Mouse (Mus musculus): ENCODE measurements around the gene Tbcd. TPM values are rescaled to one million over a fixed set of nuclear protein-coding genes. Genes with fewer than 3 reads are reported as not detected.

The Tbcd gene
- polyA plus RNA-seq, 1 experiment from 2014 or later, result 22.8 TPM

DNA sequence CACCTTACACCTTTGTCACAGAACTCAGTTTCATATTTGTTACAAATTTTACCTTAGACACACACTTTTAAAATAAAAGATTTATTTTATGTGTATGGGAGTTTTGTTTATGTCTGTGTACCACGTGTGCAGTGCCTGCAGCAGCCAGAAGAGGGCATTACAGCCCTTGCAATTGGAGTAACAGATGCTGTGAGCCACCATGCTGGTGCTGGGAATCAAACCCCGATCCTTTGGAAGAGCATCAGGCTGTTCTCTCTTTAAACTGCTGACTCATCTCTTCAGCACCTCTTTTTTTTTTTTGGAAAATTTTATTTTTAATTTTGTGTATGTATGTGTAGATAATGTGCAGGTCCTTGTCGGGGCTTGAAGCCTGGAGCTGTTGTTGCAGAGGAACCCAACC lies 6.1 kb downstream of the Tbcd start:
- Histone ChIP-seq H3K27me3 (ENCODE audit: control insufficient read depth, insufficient read depth, low read length) (no peaks in the 10 kb centered on the region), H3K9ac (ENCODE audit: low read length) (no peak overlapping the region), H3K4me3 (ENCODE audit: low read length) (no peak overlapping the region), H3K4me1 (ENCODE audit: control insufficient read depth, insufficient read depth, low read length) (no peaks in the 10 kb centered on the region; the same call in 1 of the 2 replicates), H3K36me3 (ENCODE audit: control insufficient read depth, insufficient read depth) (peaks cover 18% of the 10 kb centered on the region), H3K4me2 (ENCODE audit: low read depth, low read length) (no peak overlapping the region), H3K27ac (ENCODE audit: low read length) (no peak overlapping the region), H3K9me3 (replicated peaks; ENCODE audit: control insufficient read depth, low read length) (no peaks in the 10 kb centered on the region; the same call in 1 of the 2 replicates)
- WGBS, result 93% methylated on average over 3 of the region's 3 CpGs
- ATAC-seq (replicated peaks; ENCODE audit: extremely low read depth, insufficient read depth, low FRiP score), result no peak

GRCm38 (mm10) chr11:121467408-121467807 lies 15.7 kb downstream of the Tbcd start:
- Histone ChIP-seq H3K4me2 (ENCODE audit: low read depth, low read length) (no peak overlapping the region), H3K27me3 (ENCODE audit: control insufficient read depth, insufficient read depth, low read length) (no peaks in the 10 kb centered on the region), H3K4me1 (ENCODE audit: control insufficient read depth, insufficient read depth, low read length) (no peaks in the 10 kb centered on the region), H3K9me3 (replicated peaks; ENCODE audit: control insufficient read depth, low read length) (no peaks in the 10 kb centered on the region), H3K9ac (ENCODE audit: low read length) (no peak overlapping the region), H3K4me3 (ENCODE audit: low read length) (no peak overlapping the region), H3K27ac (ENCODE audit: low read length) (no peak overlapping the region), H3K36me3 (ENCODE audit: control insufficient read depth, insufficient read depth) (peaks cover 11% of the 10 kb centered on the region; the same call in 1 of the 2 replicates)
- no peak for ATAC-seq (replicated peaks; ENCODE audit: extremely low read depth, insufficient read depth, low FRiP score)
- WGBS, result 92% methylated on average over 6 of the region's 6 CpGs

DNA sequence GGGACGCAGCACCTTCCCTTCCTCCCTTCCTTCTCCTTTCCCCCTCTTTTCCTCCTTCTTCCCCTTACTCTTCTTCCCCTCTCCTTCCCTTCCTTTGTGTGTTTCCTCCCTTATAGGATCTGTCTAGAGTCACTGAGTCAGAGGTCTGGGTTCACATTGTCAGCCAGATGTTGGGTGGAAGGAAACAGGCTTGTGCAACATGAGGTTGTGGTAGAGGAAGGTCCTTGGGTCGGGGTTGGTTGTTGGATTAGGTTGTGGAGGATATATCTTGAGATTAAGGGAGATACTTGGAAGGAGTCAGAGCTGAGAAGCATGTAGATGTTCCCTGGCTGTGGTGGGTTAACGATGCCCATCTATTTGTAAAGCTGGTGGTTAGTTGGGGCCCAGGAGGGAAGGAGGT lies 23.1 kb downstream of the Tbcd start:
- H3K4me3 ChIP-seq (ENCODE audit: low read length), result no peak overlapping the region
- no peak overlapping the region for H3K9ac ChIP-seq (ENCODE audit: low read length)
- H3K27me3 ChIP-seq (ENCODE audit: control insufficient read depth, insufficient read depth, low read length), result no peaks in the 10 kb centered on the region
- 71% methylated on average over 3 of the region's 3 CpGs for WGBS
- H3K27ac ChIP-seq (ENCODE audit: low read length), result no peak overlapping the region
- no peak overlapping the region for H3K4me2 ChIP-seq (ENCODE audit: low read depth, low read length)
- H3K36me3 ChIP-seq (ENCODE audit: control insufficient read depth, insufficient read depth), result 0 out of 2 replicates have a peak, but pooled peaks cover 4% of the 10 kb centered on the region
- H3K9me3 ChIP-seq (replicated peaks; ENCODE audit: control insufficient read depth, low read length), result no peaks in the 10 kb centered on the region
- no peak for ATAC-seq (replicated peaks; ENCODE audit: extremely low read depth, insufficient read depth, low FRiP score)
- H3K4me1 ChIP-seq (ENCODE audit: control insufficient read depth, insufficient read depth, low read length), result no peaks in the 10 kb centered on the region

DNA sequence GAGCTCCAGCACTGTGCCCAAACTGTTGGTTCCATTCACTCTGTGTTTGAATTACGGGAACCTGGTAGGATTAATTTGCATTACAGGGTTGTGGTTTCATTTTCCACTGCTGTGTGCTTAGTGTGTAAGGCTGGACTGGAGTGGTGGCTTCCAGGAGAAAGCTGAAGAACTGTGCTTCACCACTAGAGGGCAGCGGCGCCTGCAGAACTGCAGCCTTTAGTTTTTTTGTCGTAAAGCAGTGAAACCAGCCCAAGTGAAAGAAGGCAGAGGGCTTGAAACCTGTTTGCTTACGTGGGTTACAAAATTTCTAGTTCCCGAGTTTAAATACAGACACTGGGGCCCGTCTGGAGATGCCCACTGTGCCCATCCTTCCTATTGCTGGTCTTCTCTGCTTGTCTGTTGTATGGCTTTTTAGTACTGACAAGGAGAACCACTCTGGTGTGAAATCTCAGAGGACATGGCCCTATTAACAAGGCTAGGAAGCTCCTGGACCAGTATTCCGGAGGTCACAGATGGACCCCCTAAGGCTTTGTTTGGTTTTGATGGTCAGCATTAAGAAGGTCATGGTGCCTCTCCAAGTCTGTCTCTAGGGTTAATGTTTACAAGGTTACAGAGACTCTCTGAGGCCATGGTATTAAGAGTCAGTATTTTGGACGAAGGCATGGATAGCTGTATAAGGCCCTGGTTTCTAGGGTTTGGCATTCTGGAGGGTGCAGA lies 24.1 kb downstream of the Tbcd start:
- Histone ChIP-seq H3K27me3 (ENCODE audit: control insufficient read depth, insufficient read depth, low read length) (no peaks in the 10 kb centered on the region), H3K4me1 (ENCODE audit: control insufficient read depth, insufficient read depth, low read length) (no peaks in the 10 kb centered on the region), H3K4me2 (ENCODE audit: low read depth, low read length) (no peak overlapping the region), H3K9me3 (replicated peaks; ENCODE audit: control insufficient read depth, low read length) (no peaks in the 10 kb centered on the region), H3K9ac (ENCODE audit: low read length) (no peak overlapping the region), H3K27ac (ENCODE audit: low read length) (no peak overlapping the region), H3K4me3 (ENCODE audit: low read length) (no peak overlapping the region), H3K36me3 (ENCODE audit: control insufficient read depth, insufficient read depth) (0 out of 2 replicates have a peak, but pooled peaks cover 4% of the 10 kb centered on the region)
- no peak for ATAC-seq (replicated peaks; ENCODE audit: extremely low read depth, insufficient read depth, low FRiP score)
- WGBS, result 32% methylated on average over 9 of the region's 9 CpGs

DNA sequence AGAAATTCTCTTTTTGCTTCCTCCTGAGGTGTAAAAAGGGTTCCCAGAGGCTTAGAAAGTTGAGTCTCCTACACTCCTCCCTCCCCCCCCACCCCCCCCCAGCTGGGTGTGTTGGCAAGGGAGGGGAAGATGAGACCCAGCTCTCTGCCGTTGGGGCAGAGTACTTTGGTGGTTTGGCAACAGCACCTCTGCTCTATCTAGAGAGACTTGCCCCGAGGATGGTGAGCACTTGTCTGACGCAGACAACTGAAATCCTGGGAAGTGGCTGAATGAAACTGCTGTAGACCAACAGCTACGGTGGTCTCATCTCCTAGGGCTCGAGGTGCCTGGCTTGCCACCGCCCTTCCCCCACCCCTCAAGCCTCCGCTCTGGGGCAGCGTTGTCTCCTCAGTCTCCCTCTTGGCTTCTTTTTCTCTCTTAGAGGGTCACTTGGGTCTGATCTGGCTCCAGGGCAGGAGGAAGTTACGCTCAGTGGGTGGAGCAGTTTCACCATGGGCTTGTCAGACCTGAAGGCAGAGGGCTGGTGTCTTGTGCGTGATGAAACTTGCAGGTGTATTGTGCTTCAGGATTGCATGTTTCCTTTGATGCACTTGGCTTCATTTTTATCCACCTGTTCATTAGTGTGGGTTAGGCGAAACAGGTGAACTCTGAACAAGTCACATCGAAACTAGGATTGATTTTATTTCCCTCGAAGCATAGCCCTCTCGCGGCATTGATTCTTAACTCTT lies 27.9 kb downstream of the Tbcd start:
- H3K27ac ChIP-seq (ENCODE audit: low read length), result no peak overlapping the region
- no peak for ATAC-seq (replicated peaks; ENCODE audit: extremely low read depth, insufficient read depth, low FRiP score)
- no peaks in the 10 kb centered on the region for H3K9me3 ChIP-seq (replicated peaks; ENCODE audit: control insufficient read depth, low read length)
- peaks cover 7% of the 10 kb centered on the region; the same call in 1 of the 2 replicates for H3K36me3 ChIP-seq (ENCODE audit: control insufficient read depth, insufficient read depth)
- WGBS, result 85% methylated on average over 15 of the region's 15 CpGs
- H3K4me1 ChIP-seq (ENCODE audit: control insufficient read depth, insufficient read depth, low read length), result no peaks in the 10 kb centered on the region
- no peak overlapping the region for H3K4me2 ChIP-seq (ENCODE audit: low read depth, low read length)
- H3K4me3 ChIP-seq (ENCODE audit: low read length), result no peak overlapping the region
- H3K9ac ChIP-seq (ENCODE audit: low read length), result no peak overlapping the region
- no peaks in the 10 kb centered on the region for H3K27me3 ChIP-seq (ENCODE audit: control insufficient read depth, insufficient read depth, low read length)

- no peak for ATAC-seq (replicated peaks; ENCODE audit: extremely low read depth, insufficient read depth, low FRiP score)
- H3K4me3 ChIP-seq (ENCODE audit: low read length), result no peak overlapping the region
- H3K4me2 ChIP-seq (ENCODE audit: low read depth, low read length), result no peak overlapping the region
- no peaks in the 10 kb centered on the region for H3K4me1 ChIP-seq (ENCODE audit: control insufficient read depth, insufficient read depth, low read length)
- H3K36me3 ChIP-seq (ENCODE audit: control insufficient read depth, insufficient read depth), result peaks cover 7% of the 10 kb centered on the region; the same call in 1 of the 2 replicates
- no peaks in the 10 kb centered on the region for H3K9me3 ChIP-seq (replicated peaks; ENCODE audit: control insufficient read depth, low read length)
- no peak overlapping the region for H3K9ac ChIP-seq (ENCODE audit: low read length)
- H3K27me3 ChIP-seq (ENCODE audit: control insufficient read depth, insufficient read depth, low read length), result no peaks in the 10 kb centered on the region
- H3K27ac ChIP-seq (ENCODE audit: low read length), result no peak overlapping the region
- WGBS, result 87% methylated on average over 2 of the region's 2 CpGs
Measured at GRCm38 (mm10) chr11:121481129-121481528, 29.4 kb downstream of the Tbcd start.

DNA sequence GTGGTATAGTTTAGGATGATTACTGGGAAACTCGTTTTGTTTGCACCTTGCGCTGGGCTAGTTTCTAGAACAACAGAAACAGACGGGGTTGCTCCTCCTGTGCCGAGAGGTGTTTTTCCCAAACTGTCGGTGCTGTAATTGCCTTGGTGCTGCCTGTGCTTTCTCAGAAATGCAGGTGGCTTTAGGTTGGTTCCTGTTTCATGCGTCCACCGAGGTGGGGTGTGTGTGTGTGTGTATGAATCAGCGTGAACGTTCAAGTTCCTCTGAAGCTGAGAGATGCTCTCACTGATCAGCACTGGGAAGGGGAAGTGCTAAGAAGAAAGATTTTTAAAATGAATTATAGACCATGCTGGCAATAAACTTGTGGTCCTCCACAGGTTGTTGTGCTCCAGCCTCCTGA lies 34.1 kb downstream of the Tbcd start:
- Histone ChIP-seq H3K4me1 (ENCODE audit: control insufficient read depth, insufficient read depth, low read length) (no peaks in the 10 kb centered on the region), H3K27ac (ENCODE audit: low read length) (no peak overlapping the region), H3K9ac (ENCODE audit: low read length) (no peak overlapping the region), H3K4me2 (ENCODE audit: low read depth, low read length) (no peak overlapping the region), H3K4me3 (ENCODE audit: low read length) (no peak overlapping the region), H3K36me3 (ENCODE audit: control insufficient read depth, insufficient read depth) (peaks cover 2% of the 10 kb centered on the region; the same call in 1 of the 2 replicates), H3K27me3 (ENCODE audit: control insufficient read depth, insufficient read depth, low read length) (no peaks in the 10 kb centered on the region), H3K9me3 (replicated peaks; ENCODE audit: control insufficient read depth, low read length) (no peaks in the 10 kb centered on the region)
- 84% methylated on average over 9 of the region's 9 CpGs for WGBS
- ATAC-seq (replicated peaks; ENCODE audit: extremely low read depth, insufficient read depth, low FRiP score), result no peak

DNA sequence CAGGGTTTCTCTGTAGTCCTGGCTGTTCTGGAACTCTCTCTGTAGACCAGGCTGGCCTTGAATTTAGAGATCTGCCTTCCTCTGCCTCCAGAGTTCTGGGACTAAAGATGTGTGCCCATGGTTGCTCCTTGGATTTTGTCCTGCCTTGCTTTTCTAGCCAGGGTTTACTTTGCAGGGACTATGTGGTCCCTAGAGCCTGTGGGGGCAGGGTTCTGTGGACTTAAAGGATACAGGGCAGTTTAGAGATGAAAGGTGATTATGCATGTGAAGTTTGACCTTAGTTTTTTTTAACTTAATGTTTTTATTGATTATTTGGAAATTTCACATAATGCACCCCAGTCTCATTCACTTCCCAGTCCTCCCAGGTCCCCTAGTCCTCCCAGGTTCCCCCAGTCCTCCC lies 38.9 kb downstream of the Tbcd start:
- 0 out of 2 replicates have a peak, but pooled peaks cover 2% of the 10 kb centered on the region for H3K4me1 ChIP-seq (ENCODE audit: control insufficient read depth, insufficient read depth, low read length)
- no peaks in the 10 kb centered on the region for H3K27me3 ChIP-seq (ENCODE audit: control insufficient read depth, insufficient read depth, low read length)
- no peak overlapping the region for H3K27ac ChIP-seq (ENCODE audit: low read length)
- no peak overlapping the region for H3K9ac ChIP-seq (ENCODE audit: low read length)
- H3K4me3 ChIP-seq (ENCODE audit: low read length), result no peak overlapping the region
- no peak for ATAC-seq (replicated peaks; ENCODE audit: extremely low read depth, insufficient read depth, low FRiP score)
- no peak overlapping the region for H3K4me2 ChIP-seq (ENCODE audit: low read depth, low read length)
- H3K36me3 ChIP-seq (ENCODE audit: control insufficient read depth, insufficient read depth), result peaks cover 2% of the 10 kb centered on the region; the same call in 1 of the 2 replicates
- H3K9me3 ChIP-seq (replicated peaks; ENCODE audit: control insufficient read depth, low read length), result no peaks in the 10 kb centered on the region

GRCm38 (mm10) chr11:121500595-121500994 lies 48.8 kb downstream of the Tbcd start:
- Histone ChIP-seq H3K36me3 (ENCODE audit: control insufficient read depth, insufficient read depth) (peaks cover 11% of the 10 kb centered on the region), H3K27ac (ENCODE audit: low read length) (no peak overlapping the region), H3K4me3 (ENCODE audit: low read length) (no peak overlapping the region), H3K4me1 (ENCODE audit: control insufficient read depth, insufficient read depth, low read length) (peaks cover 5% of the 10 kb centered on the region), H3K4me2 (ENCODE audit: low read depth, low read length) (no peak overlapping the region), H3K9ac (ENCODE audit: low read length) (no peak overlapping the region), H3K9me3 (replicated peaks; ENCODE audit: control insufficient read depth, low read length) (no peaks in the 10 kb centered on the region), H3K27me3 (ENCODE audit: control insufficient read depth, insufficient read depth, low read length) (no peaks in the 10 kb centered on the region)
- no peak for ATAC-seq (replicated peaks; ENCODE audit: extremely low read depth, insufficient read depth, low FRiP score)

Measured in heart, embryonic 16.5 days (tissue).